Mouse (Mus musculus) intestine, embryonic 15.5 days (tissue): ENCODE results near the gene Kdelc1. TPM values are rescaled to one million over a fixed set of nuclear protein-coding genes. Genes with fewer than 3 reads are reported as not detected.

ENCODE experiments used
- ATAC-seq: fragments of 200-750 bp; cut with Nextera tagmentation; 2 replicates; pipeline ENCODE4 v1.8.0; 2017; ENCODE audit warnings: moderate TSS enrichment, moderate library complexity
- H3K27ac ChIP-seq: fragments of 300-500 bp; sonication (generic); 2 replicates; pipeline ENCODE4 v1.5.1; 2015; ENCODE audit warnings: mild to moderate bottlenecking, inconsistent platforms
- H3K27me3 ChIP-seq: fragments of 300-500 bp; sonication (generic); replicated peaks from 2 replicates; pipeline ENCODE4 v1.6.1; 2015; ENCODE audit warnings: inconsistent platforms
- H3K36me3 ChIP-seq: fragments of 300-500 bp; sonication (generic); 2 replicates; pipeline ENCODE4 v1.6.1; 2015; ENCODE audit warnings: inconsistent platforms
- H3K4me1 ChIP-seq: fragments of 300-500 bp; sonication (generic); replicated peaks from 2 replicates; pipeline ENCODE4 v1.6.1; 2015; ENCODE audit warnings: inconsistent platforms
- H3K4me2 ChIP-seq: fragments of 300-500 bp; sonication (generic); replicated peaks from 2 replicates; pipeline ENCODE4 v1.6.1; 2015; ENCODE audit warnings: mild to moderate bottlenecking, inconsistent platforms
- H3K4me3 ChIP-seq: fragments of 300-500 bp; sonication (generic); replicated peaks from 2 replicates; pipeline ENCODE4 v1.5.1; 2015; ENCODE audit warnings: inconsistent platforms
- H3K9ac ChIP-seq: fragments of 300-500 bp; sonication (generic); 2 replicates; pipeline ENCODE4 v1.6.1; 2015; ENCODE audit warnings: inconsistent platforms
- H3K9me3 ChIP-seq: fragments of 300-500 bp; sonication (generic); 2 replicates; pipeline ENCODE4 v1.6.1; 2016; ENCODE audit warnings: inconsistent platforms
- WGBS: fragments of 180-500 bp; shearing (Covaris S2); methylation state at CpG from one replicate; pipeline ENCODE4 v1.1.7; 2015; 5-methylcytosine and 5-hydroxymethylcytosine counted together
- polyA plus RNA-seq: library from polyadenylated mRNA; unstranded; fragments of >200 nt; fragmentation: Nextera tagmentation; extraction: Ambion mirVana; gene quantifications from 2 replicates; pipeline ENCODE4 v1.2.1, GENCODE M21; 2015

The Kdelc1 gene
- polyA plus RNA-seq = 46.7 and 53.3 TPM in 2 replicates

DNA sequence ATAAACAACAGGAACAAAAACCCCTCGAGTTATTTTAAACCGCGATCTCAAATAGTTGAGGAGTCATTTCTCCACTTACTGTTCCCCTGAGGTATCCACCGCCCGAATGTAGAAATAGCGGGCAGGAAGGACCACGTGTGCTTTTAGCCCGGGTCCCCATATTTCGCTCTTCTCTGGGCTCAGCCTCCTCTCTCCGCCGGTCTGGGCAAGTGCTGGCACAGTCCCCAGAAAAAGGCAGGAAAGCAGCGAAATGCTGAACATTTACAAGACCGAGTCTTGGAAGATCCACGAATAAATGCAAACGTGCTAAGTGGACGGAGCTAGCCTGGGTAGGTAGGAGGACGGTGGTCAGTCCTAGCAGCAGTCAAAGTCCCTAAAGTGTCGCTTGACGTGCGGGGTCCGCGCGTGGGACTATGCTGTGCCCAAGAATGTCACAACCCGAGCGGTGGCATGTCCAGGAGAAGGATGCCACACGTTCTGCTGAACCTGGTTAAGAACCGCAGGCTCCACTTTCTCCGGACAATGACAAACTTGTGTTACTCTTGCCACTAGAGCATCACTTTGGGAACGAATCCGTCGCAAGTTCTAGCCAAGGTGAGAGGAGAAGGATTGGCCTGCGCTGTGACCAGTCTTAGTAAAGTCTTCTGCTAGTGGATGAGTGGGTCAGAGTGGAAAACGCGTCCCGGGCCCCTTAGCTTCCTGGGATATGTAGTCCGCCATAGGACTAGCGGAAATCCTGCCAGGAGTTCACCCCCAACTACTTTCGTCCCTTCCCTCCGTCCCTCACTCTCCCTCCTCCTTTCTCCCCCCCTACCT, at the start of gene Kdelc1, which contains the start of gene Bivm:
Gene Kdelc1 (minus strand): TSS at position 570 of the 816 bp plus-strand sequence.
Gene Bivm (plus strand): TSS at position 719 of the 816 bp plus-strand sequence.
- H3K4me3 ChIP-seq = peak within 1 kb of the TSS; percentile 52
- peak within 1 kb of the TSS; percentile 74 for H3K4me2 ChIP-seq
- peak within 1 kb of the TSS; percentile 97 for H3K27ac ChIP-seq
- peak within 1 kb of the TSS; percentile 79 for H3K9ac ChIP-seq
- H3K4me1 ChIP-seq = no peaks in the 10 kb centered on the region
- H3K27me3 ChIP-seq = no peaks in the 10 kb centered on the region
- under 1% methylated on average over 39 of the region's 39 CpGs for WGBS
- H3K36me3 ChIP-seq = no peaks in the 10 kb centered on the region; the same call in 1 of the 2 replicates
- peak; percentile 97 for ATAC-seq
- H3K9me3 ChIP-seq = no peaks in the 10 kb centered on the region

DNA sequence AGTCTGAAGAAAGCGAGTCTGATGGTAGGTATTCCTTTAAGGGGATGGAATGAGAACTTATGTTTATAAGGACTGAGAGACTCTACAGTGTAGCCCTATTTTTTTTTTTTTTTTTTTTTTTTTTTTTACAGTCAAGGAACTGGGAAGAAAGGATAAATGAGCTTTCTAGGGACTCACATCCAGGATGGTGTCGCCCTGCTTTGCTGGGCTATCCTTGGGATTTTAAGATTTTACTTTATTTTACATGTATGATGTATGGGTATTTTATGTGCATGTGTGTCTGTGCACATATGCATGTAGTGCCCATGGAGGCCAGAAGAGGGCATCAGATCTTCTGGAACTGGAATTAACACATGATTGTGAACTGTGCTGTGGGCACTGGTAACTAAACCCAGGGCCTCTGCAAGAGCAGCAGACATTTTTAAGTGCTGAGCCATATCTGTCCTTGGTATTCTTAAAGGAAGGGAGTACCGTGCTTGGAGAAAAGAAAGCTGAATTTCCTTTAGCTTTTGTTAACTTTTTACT, 49.3 kb upstream of the Kdelc1 start:
- H3K9ac ChIP-seq = no peak overlapping the region
- no peaks in the 10 kb centered on the region for H3K27me3 ChIP-seq
- H3K4me2 ChIP-seq = no peak overlapping the region
- ATAC-seq = no peak
- peaks cover 34% of the 10 kb centered on the region for H3K36me3 ChIP-seq
- H3K4me1 ChIP-seq = no peaks in the 10 kb centered on the region
- H3K4me3 ChIP-seq = no peak overlapping the region
- WGBS = 97% methylated on average over 3 of the region's 3 CpGs
- no peaks in the 10 kb centered on the region for H3K9me3 ChIP-seq
- H3K27ac ChIP-seq = no peak overlapping the region

GRCm38 (mm10) chr1:44162389-44162788, 43.8 kb upstream of the Kdelc1 start:
- H3K27ac ChIP-seq = no peak overlapping the region
- 90% methylated on average over 5 of the region's 5 CpGs for WGBS
- ATAC-seq = no peak
- H3K9ac ChIP-seq = no peak overlapping the region
- no peaks in the 10 kb centered on the region for H3K27me3 ChIP-seq
- H3K4me2 ChIP-seq = no peak overlapping the region
- H3K4me1 ChIP-seq = no peaks in the 10 kb centered on the region
- peaks cover 24% of the 10 kb centered on the region for H3K36me3 ChIP-seq
- H3K9me3 ChIP-seq = no peaks in the 10 kb centered on the region
- H3K4me3 ChIP-seq = no peak overlapping the region

DNA sequence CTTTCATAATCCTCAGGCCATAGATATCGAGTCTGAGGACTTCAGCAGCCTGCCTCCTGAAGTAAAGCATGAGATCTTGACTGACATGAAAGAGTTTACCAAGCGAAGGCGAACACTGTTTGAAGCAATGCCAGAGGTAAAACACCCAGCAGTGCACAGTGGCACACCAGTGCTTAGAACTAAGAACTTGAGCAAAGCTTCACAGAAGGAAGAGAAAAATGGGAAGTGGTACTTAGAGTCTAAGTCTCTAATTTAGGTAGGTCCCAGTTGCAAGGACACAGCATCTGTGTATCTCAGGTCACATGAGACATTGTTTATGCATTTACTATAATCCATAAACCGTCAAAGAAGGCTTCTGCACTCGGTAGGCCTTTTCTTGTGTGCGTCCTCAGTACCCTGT, 43.2 kb upstream of the Kdelc1 start:
- H3K4me3 ChIP-seq = no peak overlapping the region
- H3K27ac ChIP-seq = no peak overlapping the region
- H3K4me1 ChIP-seq = no peaks in the 10 kb centered on the region
- 95% methylated on average over 6 of the region's 6 CpGs for WGBS
- H3K9ac ChIP-seq = no peak overlapping the region
- H3K9me3 ChIP-seq = no peaks in the 10 kb centered on the region
- H3K4me2 ChIP-seq = no peak overlapping the region
- no peak for ATAC-seq
- no peaks in the 10 kb centered on the region for H3K27me3 ChIP-seq
- H3K36me3 ChIP-seq = peaks cover 18% of the 10 kb centered on the region

DNA sequence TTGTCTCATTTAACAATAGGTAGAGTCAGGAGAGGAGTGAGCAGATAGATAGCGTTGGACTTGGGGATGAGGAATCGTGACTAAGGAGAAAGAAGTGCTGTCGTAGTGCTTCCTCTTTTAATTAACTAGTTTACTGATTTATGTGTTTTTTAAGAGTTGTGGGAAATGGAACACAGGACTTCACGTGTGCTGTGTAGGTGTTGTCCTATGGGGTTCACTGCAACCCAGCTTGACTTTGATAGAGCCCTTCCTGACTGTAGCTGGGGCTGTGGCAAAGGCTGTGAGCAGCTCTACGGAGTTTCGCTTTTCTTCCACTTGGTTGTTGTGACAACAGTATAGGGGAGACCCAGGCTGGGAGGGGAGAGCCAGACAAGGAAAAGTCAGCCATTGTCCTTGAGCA, 39.7 kb upstream of the Kdelc1 start:
- no peak overlapping the region for H3K27ac ChIP-seq
- H3K36me3 ChIP-seq = peaks cover 8% of the 10 kb centered on the region
- WGBS = 94% methylated on average over 6 of the region's 6 CpGs
- H3K4me2 ChIP-seq = no peak overlapping the region
- H3K27me3 ChIP-seq = no peaks in the 10 kb centered on the region
- no peaks in the 10 kb centered on the region for H3K4me1 ChIP-seq
- no peaks in the 10 kb centered on the region for H3K9me3 ChIP-seq
- no peak overlapping the region for H3K9ac ChIP-seq
- no peak for ATAC-seq
- no peak overlapping the region for H3K4me3 ChIP-seq

- ATAC-seq = no peak
- no peak overlapping the region for H3K4me3 ChIP-seq
- H3K27me3 ChIP-seq = no peaks in the 10 kb centered on the region
- H3K4me1 ChIP-seq = no peaks in the 10 kb centered on the region
- no peak overlapping the region for H3K27ac ChIP-seq
- H3K9me3 ChIP-seq = no peaks in the 10 kb centered on the region
- 96% methylated on average over 4 of the region's 4 CpGs for WGBS
- H3K9ac ChIP-seq = no peak overlapping the region
- H3K4me2 ChIP-seq = no peak overlapping the region
- peaks cover under 1% of the 10 kb centered on the region; the same call in 1 of the 2 replicates for H3K36me3 ChIP-seq
Observed at GRCm38 (mm10) chr1:44155287-44155686, 36.7 kb upstream of the Kdelc1 start.

DNA sequence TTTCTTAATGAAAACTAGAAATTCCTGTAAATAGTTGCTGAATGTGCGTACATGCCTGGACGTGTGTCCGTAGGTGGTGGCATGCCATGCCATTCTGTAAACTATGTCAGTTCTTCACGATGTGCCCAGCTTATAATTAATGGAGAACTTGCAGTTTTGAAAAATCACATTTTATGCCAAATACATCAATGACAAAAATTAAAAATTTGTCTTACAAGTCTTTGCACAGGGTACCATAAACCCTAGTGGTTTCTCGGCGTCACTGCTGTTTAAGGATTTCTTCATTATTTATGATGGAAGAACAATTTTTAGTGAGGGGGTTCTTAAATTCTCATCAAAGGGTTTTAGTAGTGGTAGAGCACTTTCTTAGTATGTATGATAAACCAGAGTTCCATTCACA, 30.1 kb upstream of the Kdelc1 start:
- WGBS = 25% methylated on average over 6 of the region's 6 CpGs

DNA sequence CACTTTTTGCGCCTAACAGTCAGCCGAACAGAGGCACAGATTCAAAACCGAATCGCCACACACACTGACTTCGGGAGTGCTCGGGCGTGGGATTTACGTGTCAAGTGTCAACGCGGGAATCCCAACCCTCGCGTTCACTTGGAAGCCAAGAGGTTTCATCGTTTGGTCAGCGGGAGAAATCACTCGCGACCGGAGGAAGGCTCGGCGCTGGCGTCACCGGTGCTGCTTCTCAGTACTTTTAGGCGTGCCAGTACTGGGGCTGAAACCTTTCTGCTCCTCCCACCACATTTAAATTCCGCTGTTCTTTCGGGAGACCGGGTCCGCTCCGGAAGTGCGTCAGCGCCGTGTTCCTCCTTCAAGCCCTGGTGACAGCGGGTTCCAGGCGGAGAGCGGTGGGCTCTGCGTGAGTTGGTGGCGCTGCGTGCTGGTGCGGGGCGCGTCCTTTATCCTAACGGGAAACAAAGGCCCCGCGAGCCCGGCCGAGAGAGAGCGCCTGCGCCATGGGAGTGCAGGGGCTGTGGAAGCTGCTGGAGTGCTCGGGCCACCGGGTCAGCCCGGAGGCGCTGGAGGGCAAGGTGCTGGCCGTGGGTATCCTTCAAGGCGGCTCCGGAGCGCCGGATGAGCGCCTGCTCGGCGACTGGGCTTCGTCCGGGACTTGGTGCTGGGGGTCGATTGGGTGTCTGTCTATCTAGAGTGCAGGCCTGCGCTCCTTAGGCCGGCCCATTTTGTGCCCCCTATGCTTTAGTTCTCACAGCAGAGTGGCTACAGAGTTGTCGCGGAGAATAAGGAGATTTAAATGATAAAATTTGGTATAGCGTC, 29.2 kb upstream of the Kdelc1 start, which contains the start of gene Ercc5:
Gene Ercc5 (plus strand): TSS at position 182 of the 819 bp plus-strand sequence.
- WGBS = under 1% methylated on average over 66 of the region's 66 CpGs
- H3K4me3 ChIP-seq = peak within 1 kb of the TSS; percentile 96
- no peaks in the 10 kb centered on the region for H3K9me3 ChIP-seq
- H3K27me3 ChIP-seq = no peaks in the 10 kb centered on the region
- H3K9ac ChIP-seq = peak within 1 kb of the TSS; percentile 88
- H3K36me3 ChIP-seq = no peaks in the 10 kb centered on the region
- peak; percentile 98 for ATAC-seq
- H3K27ac ChIP-seq = peak within 1 kb of the TSS; percentile 96
- H3K4me1 ChIP-seq = peaks cover 3% of the 10 kb centered on the region; the same call in 1 of the 2 replicates
- H3K4me2 ChIP-seq = peak within 1 kb of the TSS; percentile 77

More for the DNA sequence above, 30.1 kb upstream of the Kdelc1 start:
- no peaks in the 10 kb centered on the region for H3K9me3 ChIP-seq
- no peak overlapping the region; the same call in 1 of the 2 replicates for H3K9ac ChIP-seq
- H3K27ac ChIP-seq = no peak overlapping the region
- no peak for ATAC-seq
- H3K4me1 ChIP-seq = peaks cover 3% of the 10 kb centered on the region; the same call in 1 of the 2 replicates
- peak overlapping the region; percentile 96 for H3K4me3 ChIP-seq
- H3K4me2 ChIP-seq = peak overlapping the region; percentile 77
- H3K27me3 ChIP-seq = no peaks in the 10 kb centered on the region
- H3K36me3 ChIP-seq = no peaks in the 10 kb centered on the region

GRCm38 (mm10) chr1:44142747-44143146, 24.1 kb upstream of the Kdelc1 start:
- WGBS = 90% methylated on average over 5 of the region's 5 CpGs
- no peak overlapping the region for H3K4me3 ChIP-seq
- H3K4me2 ChIP-seq = no peak overlapping the region
- H3K9ac ChIP-seq = no peak overlapping the region
- no peaks in the 10 kb centered on the region for H3K9me3 ChIP-seq
- H3K36me3 ChIP-seq = peaks cover 5% of the 10 kb centered on the region
- ATAC-seq = no peak
- H3K27me3 ChIP-seq = no peaks in the 10 kb centered on the region
- peaks cover 3% of the 10 kb centered on the region; the same call in 1 of the 2 replicates for H3K4me1 ChIP-seq
- no peak overlapping the region for H3K27ac ChIP-seq

DNA sequence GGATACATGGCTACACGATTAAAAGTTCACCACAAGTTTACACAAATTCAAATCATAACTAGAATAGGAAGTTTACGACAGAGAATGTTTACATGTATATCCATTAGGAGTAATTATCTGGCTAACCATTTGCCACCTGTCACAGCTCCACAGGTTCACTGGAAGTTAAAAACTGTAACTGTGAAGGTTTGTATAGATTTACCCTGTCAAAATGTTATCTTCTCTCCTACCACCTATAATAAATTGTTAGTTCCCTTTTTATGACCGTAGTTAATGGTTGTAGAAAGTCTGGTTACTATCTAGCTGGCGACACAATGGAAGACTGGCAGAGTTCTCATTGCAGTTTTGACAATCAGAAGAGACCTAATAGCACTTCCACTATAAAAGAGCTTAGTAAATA, 21.6 kb upstream of the Kdelc1 start:
- H3K36me3 ChIP-seq = peaks cover 9% of the 10 kb centered on the region
- no peak overlapping the region for H3K4me3 ChIP-seq
- WGBS = 17% methylated on average over 4 of the region's 4 CpGs
- no peaks in the 10 kb centered on the region for H3K4me1 ChIP-seq
- ATAC-seq = no peak
- H3K4me2 ChIP-seq = no peak overlapping the region
- no peak overlapping the region for H3K27ac ChIP-seq
- H3K9ac ChIP-seq = no peak overlapping the region
- H3K27me3 ChIP-seq = no peaks in the 10 kb centered on the region
- H3K9me3 ChIP-seq = no peaks in the 10 kb centered on the region

DNA sequence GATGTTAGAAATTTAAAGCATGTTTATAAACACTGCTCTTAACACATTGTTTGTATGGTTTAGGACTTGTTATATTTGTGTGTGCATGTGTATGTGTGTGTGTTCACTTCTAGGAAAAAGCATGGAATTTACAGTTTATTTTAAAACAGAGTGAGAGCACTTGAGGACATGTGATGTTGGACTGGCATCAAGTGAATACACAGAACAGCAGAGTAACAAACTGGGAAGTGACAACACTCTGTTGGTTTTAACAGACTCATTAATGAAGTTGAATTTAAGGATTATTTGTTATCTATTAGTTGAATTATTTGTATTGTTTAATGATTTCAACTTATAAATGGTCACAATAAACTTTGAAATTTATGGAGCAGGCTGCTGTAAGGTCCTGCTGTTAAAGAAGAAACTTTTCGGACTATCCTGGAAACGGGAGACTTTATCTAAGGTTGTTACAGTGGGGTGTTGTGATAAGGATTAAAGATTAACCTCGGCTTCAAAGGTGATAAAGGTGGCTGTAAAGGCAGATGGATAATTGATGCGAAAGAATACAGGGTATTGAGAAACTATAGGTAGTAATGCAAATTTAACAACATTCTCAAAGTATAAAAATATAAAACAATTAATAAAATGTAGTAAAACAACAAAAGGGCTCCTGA, 11.4 kb upstream of the Kdelc1 start:
- Histone ChIP-seq H3K36me3 (0 out of 2 replicates have a peak, but pooled peaks cover 3% of the 10 kb centered on the region), H3K9me3 (no peaks in the 10 kb centered on the region), H3K27ac (no peak overlapping the region), H3K4me2 (no peak overlapping the region), H3K27me3 (no peaks in the 10 kb centered on the region), H3K9ac (no peak overlapping the region), H3K4me1 (no peaks in the 10 kb centered on the region), H3K4me3 (no peak overlapping the region)
- 60% methylated on average over 4 of the region's 4 CpGs for WGBS
- ATAC-seq = peak; percentile 78
